ENCODE assay signal across 7 mouse cellular contexts in genomic region chr1:172562641-172563464, GRCm38 (mm10). TPM values are rescaled to one million over a fixed set of nuclear protein-coding genes. Genes with fewer than 3 reads are reported as not detected.
DNase-seq lines count a peak whose midpoint lies in the region; ATAC-seq and TF ChIP-seq lines count a peak whose summit lies in the region.

No protein-coding gene starts in this region.

- H3K4me1 ChIP-seq in embryonic facial prominence, embryonic 11.5 days (ENCODE audit: control insufficient read depth, insufficient read depth, low read length) = no peaks in the 10 kb centered on the region
- H3K4me1 ChIP-seq in kidney, adult 2 months (ENCODE audit: control insufficient read depth, insufficient read depth, low read length) = peaks cover 5% of the 10 kb centered on the region
- H3K4me1 ChIP-seq in limb, embryonic 12.5 days (replicated peaks) = peaks cover 18% of the 10 kb centered on the region
- peaks cover 18% of the 10 kb centered on the region for H3K4me1 ChIP-seq in midbrain, embryonic 13.5 days (replicated peaks)

- peak; percentile 89 for ATAC-seq in embryonic facial prominence, embryonic 11.5 days (replicated peaks; ENCODE audit: insufficient number of reproducible peaks, low FRiP score, low TSS enrichment, low read depth)
- ATAC-seq in limb, embryonic 12.5 days (ENCODE audit: insufficient number of reproducible peaks, insufficient read depth, low FRiP score, low TSS enrichment, low read depth) = peak; percentile 90
- peak; percentile 93 for ATAC-seq in midbrain, embryonic 13.5 days

- no peaks in the 10 kb centered on the region for H3K36me3 ChIP-seq in embryonic facial prominence, embryonic 11.5 days (replicated peaks; ENCODE audit: control insufficient read depth, insufficient read depth, low read depth, low read length)
- H3K36me3 ChIP-seq in kidney, adult 2 months (ENCODE audit: control insufficient read depth, insufficient read depth, low read length) = no peaks in the 10 kb centered on the region
- no peaks in the 10 kb centered on the region for H3K36me3 ChIP-seq in limb, embryonic 12.5 days
- H3K36me3 ChIP-seq in midbrain, embryonic 13.5 days = no peaks in the 10 kb centered on the region

- no peaks in the 10 kb centered on the region for H3K9me3 ChIP-seq in embryonic facial prominence, embryonic 11.5 days (replicated peaks; ENCODE audit: control insufficient read depth, low read length)
- H3K9me3 ChIP-seq in limb, embryonic 12.5 days = no peaks in the 10 kb centered on the region
- H3K9me3 ChIP-seq in midbrain, embryonic 13.5 days = no peaks in the 10 kb centered on the region

- DNase-seq in adrenal gland, postnatal 14 days = peak; percentile 83
- peak; percentile 88 for DNase-seq in embryonic facial prominence, embryonic 11.5 days (ENCODE audit: low spot score)
- peak; percentile 65 for DNase-seq in heart, adult 8-10 months (ENCODE audit: low spot score)
- peak; percentile 89 for DNase-seq in kidney, adult 2 months
- peak; percentile 23 for DNase-seq in spleen, adult 12 weeks (ENCODE audit: low spot score)

- no peak for TF ChIP-seq POLR2A in kidney, adult 2 months (IDR thresholded peaks at IDR 0.05; ENCODE audit: low read depth, low read length)

- H3K9ac ChIP-seq in embryonic facial prominence, embryonic 11.5 days (replicated peaks; ENCODE audit: low read length) = peak overlapping the region; percentile 59
- H3K9ac ChIP-seq in limb, embryonic 12.5 days (replicated peaks) = peak overlapping the region; percentile 69
- H3K9ac ChIP-seq in midbrain, embryonic 13.5 days (replicated peaks) = peak overlapping the region; percentile 74

- H3K4me3 ChIP-seq in embryonic facial prominence, embryonic 11.5 days (ENCODE audit: low read depth, low read length) = peak overlapping the region; percentile 68
- peak overlapping the region; percentile 54 for H3K4me3 ChIP-seq in kidney, adult 2 months (ENCODE audit: insufficient read depth, low read depth, low read length)
- peak overlapping the region; percentile 64 for H3K4me3 ChIP-seq in limb, embryonic 12.5 days (replicated peaks)
- H3K4me3 ChIP-seq in midbrain, embryonic 13.5 days (replicated peaks) = peak overlapping the region; percentile 73

- H3K27ac ChIP-seq in embryonic facial prominence, embryonic 11.5 days (replicated peaks; ENCODE audit: low read depth, low read length) = no peak overlapping the region
- peak overlapping the region; percentile 45 for H3K27ac ChIP-seq in kidney, adult 2 months (ENCODE audit: insufficient read depth, low read depth, low read length)
- 0 out of 2 replicates have a peak overlapping the region, but pooled peaks have one; percentile 29 for H3K27ac ChIP-seq in limb, embryonic 12.5 days
- H3K27ac ChIP-seq in midbrain, embryonic 13.5 days = no peak overlapping the region; the same call in 1 of the 2 replicates

- under 1% methylated on average over 66 of the region's 66 CpGs for WGBS in embryonic facial prominence, embryonic 11.5 days
- under 1% methylated on average over 66 of the region's 66 CpGs for WGBS in kidney, adult 2 months
- WGBS in limb, embryonic 12.5 days = under 1% methylated on average over 66 of the region's 66 CpGs
- WGBS in midbrain, embryonic 13.5 days = under 1% methylated on average over 65 of the region's 66 CpGs

- TF ChIP-seq CTCF in kidney, adult 2 months (conservative IDR thresholded peaks at IDR 0.05; ENCODE audit: insufficient read depth, insufficient read length, low read depth, low read length) = peak; percentile 58; the same call in 1 of the 2 replicates

- H3K4me2 ChIP-seq in embryonic facial prominence, embryonic 11.5 days (ENCODE audit: low read depth, low read length) = peak overlapping the region; percentile 94
- H3K4me2 ChIP-seq in limb, embryonic 12.5 days = peak overlapping the region; percentile 92
- peak overlapping the region; percentile 95 for H3K4me2 ChIP-seq in midbrain, embryonic 13.5 days (replicated peaks)

- H3K27me3 ChIP-seq in embryonic facial prominence, embryonic 11.5 days (ENCODE audit: control insufficient read depth, insufficient read depth, low read length) = peaks cover 25% of the 10 kb centered on the region
- no peaks in the 10 kb centered on the region for H3K27me3 ChIP-seq in kidney, adult 2 months (replicated peaks; ENCODE audit: control insufficient read depth, insufficient read depth, low read length)
- H3K27me3 ChIP-seq in limb, embryonic 12.5 days = peaks cover 47% of the 10 kb centered on the region
- peaks cover 56% of the 10 kb centered on the region for H3K27me3 ChIP-seq in midbrain, embryonic 13.5 days

RNA-seq across cellular contexts. Expression of gene Vsig8, which starts 7.1 kb away (rescaled TPM):
- total RNA-seq in adrenal gland, postnatal 14 days (2021) = 0.41 TPM in 1 of 2 replicates, not detected in the other
- polyA plus RNA-seq in embryonic facial prominence, embryonic 11.5 days (2014; fragmentation: Nextera tagmentation; extraction: Ambion mirVana) = 0.28 TPM in 1 of 2 replicates, not detected in the other
- not detected for total RNA-seq in heart, adult 8-10 months (2022)
- 0.38 and 0.41 TPM in 2 replicates for polyA plus RNA-seq in kidney, adult 2 months (2012; rRNA removed)
- polyA plus RNA-seq in limb, embryonic 12.5 days (2016; fragmentation: Nextera tagmentation; extraction: Ambion mirVana) = 0.18 TPM in 1 of 2 replicates, not detected in the other
- 0.20 TPM in 1 of 2 replicates, not detected in the other for polyA plus RNA-seq in midbrain, embryonic 13.5 days (2015; fragmentation: Nextera tagmentation; extraction: Ambion mirVana)

RNA-seq across cellular contexts. Expression of gene Slamf8, which starts 27.5 kb away (rescaled TPM):
- 0.98 TPM in 1 of 2 replicates, not detected in the other for total RNA-seq in adrenal gland, postnatal 14 days (2021)
- not detected in 2 replicates for polyA plus RNA-seq in embryonic facial prominence, embryonic 11.5 days (2014; fragmentation: Nextera tagmentation; extraction: Ambion mirVana)
- under 1 TPM; 0.16 to 0.31 (median 0.24) TPM for total RNA-seq in heart, adult 8-10 months (2022)
- polyA plus RNA-seq in kidney, adult 2 months (2012; rRNA removed) = 1.7 and 3.0 TPM in 2 replicates
- polyA plus RNA-seq in limb, embryonic 12.5 days (2016; fragmentation: Nextera tagmentation; extraction: Ambion mirVana) = 0.17 TPM in 1 of 2 replicates, not detected in the other
- polyA plus RNA-seq in midbrain, embryonic 13.5 days (2015; fragmentation: Nextera tagmentation; extraction: Ambion mirVana) = not detected in 2 replicates

RNA-seq across cellular contexts. Expression of gene Fcrl6, which starts 39.5 kb away (rescaled TPM):
- not detected in 2 replicates for total RNA-seq in adrenal gland, postnatal 14 days (2021)
- polyA plus RNA-seq in embryonic facial prominence, embryonic 11.5 days (2014; fragmentation: Nextera tagmentation; extraction: Ambion mirVana) = 0.11 and 0.24 TPM in 2 replicates
- total RNA-seq in heart, adult 8-10 months (2022) = not detected
- polyA plus RNA-seq in kidney, adult 2 months (2012; rRNA removed) = not detected in 2 replicates
- polyA plus RNA-seq in limb, embryonic 12.5 days (2016; fragmentation: Nextera tagmentation; extraction: Ambion mirVana) = 0.64 and 1.2 TPM in 2 replicates
- not detected in 2 replicates for polyA plus RNA-seq in midbrain, embryonic 13.5 days (2015; fragmentation: Nextera tagmentation; extraction: Ambion mirVana)

RNA-seq across cellular contexts. Expression of gene Cfap45, which starts 42.3 kb away (rescaled TPM):
- 0.22 and 1.0 TPM in 2 replicates for total RNA-seq in adrenal gland, postnatal 14 days (2021)
- polyA plus RNA-seq in embryonic facial prominence, embryonic 11.5 days (2014; fragmentation: Nextera tagmentation; extraction: Ambion mirVana) = 0.47 and 0.65 TPM in 2 replicates
- under 1 TPM; 0.19 to 0.98 (median 0.46) TPM for total RNA-seq in heart, adult 8-10 months (2022)
- polyA plus RNA-seq in kidney, adult 2 months (2012; rRNA removed) = 0.33 and 0.79 TPM in 2 replicates
- polyA plus RNA-seq in limb, embryonic 12.5 days (2016; fragmentation: Nextera tagmentation; extraction: Ambion mirVana) = 1.1 and 1.2 TPM in 2 replicates
- polyA plus RNA-seq in midbrain, embryonic 13.5 days (2015; fragmentation: Nextera tagmentation; extraction: Ambion mirVana) = 1.9 and 2.0 TPM in 2 replicates

Comparison
In these comparisons a context has a peak if more than half of its experiments do, and no peak if none do; other contexts are left out.
1. DNase-seq: peak in every context shown above with its lines; median percentile 89 in kidney, adult 2 months; 88 in embryonic facial prominence, embryonic 11.5 days; 83 in adrenal gland, postnatal 14 days; 65 in heart, adult 8-10 months; 23 in spleen, adult 12 weeks.
2. H3K27ac ChIP-seq: peak in kidney, adult 2 months (single experiment) and limb, embryonic 12.5 days (single experiment); none in embryonic facial prominence, embryonic 11.5 days (single experiment) and midbrain, embryonic 13.5 days (single experiment).
3. Peak in every context shown above with its lines, with median percentiles within 50 percentile points of each other: ATAC-seq, H3K4me2 ChIP-seq, H3K4me3 ChIP-seq and H3K9ac ChIP-seq.